Mouse (Mus musculus): ENCODE measurements around the gene Lbhd1.

Lbhd1 gene

GRCm38 (mm10) chr19:8911810-8912209 is 28.3 kb downstream of the Lbhd1 start:
- no peak for DNase-seq (ENCODE audit: low spot score in 2 of 2)

GRCm38 (mm10) chr19:8914212-8914611 is 30.7 kb downstream of the Lbhd1 start:
- no peak for DNase-seq (ENCODE audit: low spot score in 2 of 2)

- no peak for DNase-seq (ENCODE audit: low spot score in 2 of 2)
These were observed 35.5 kb downstream of the Lbhd1 start for GRCm38 (mm10) chr19:8919000-8919399.

DNA sequence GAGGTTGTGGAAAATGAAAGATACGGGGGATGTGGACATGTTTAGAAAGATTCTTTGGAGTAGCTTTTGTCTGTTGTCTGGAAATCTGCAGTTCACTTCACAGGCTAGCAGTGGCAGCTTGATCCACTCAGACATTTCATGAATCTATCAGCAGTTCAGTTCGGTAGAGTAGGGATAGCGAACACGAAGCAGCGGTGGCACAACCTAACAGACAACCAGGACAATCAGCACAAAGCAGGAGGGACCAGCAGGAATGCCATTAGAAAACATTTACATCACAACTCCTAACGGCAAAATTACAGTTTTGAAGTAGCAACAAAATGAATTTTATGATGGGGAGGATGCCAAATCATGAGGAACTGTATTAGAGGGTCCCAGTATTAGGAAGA is 36.1 kb downstream of the Lbhd1 start:
- DNase-seq (ENCODE audit: low spot score in 2 of 2), result no peak

- peak; percentile 89 to 92 for DNase-seq (ENCODE audit: low spot score in 2 of 2)
These were observed 36.7 kb downstream of the Lbhd1 start, which contains the start of gene B3gat3 for GRCm38 (mm10) chr19:8920073-8920736. TSS of gene B3gat3 (plus strand) at chr19:8920374.

DNA sequence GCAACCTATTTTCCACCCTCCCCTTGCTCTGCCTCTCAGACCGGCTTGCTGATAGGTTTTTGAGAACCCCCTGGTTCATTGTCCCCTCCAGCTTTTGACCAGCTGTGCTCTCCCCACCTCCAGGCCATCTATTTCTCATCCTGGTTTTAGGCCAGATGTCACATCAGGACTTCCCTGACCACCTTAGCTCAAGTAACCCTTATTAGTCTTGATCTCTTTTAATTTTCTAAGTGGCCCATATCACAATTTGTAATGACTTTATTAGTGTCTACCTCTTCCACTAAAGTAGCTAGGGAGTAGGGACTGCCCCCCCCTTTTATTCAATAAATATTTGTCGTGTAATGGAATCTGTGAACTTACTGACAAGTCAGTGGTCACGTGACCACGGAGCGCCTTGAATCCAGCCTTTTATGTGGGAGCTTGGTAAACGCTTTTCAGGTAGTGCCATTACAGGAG is 37.3 kb downstream of the Lbhd1 start:
- DNase-seq (ENCODE audit: low spot score in 2 of 2), result no peak

- DNase-seq (ENCODE audit: low spot score in 2 of 2), result no peak
These were observed 38.2 kb downstream of the Lbhd1 start for GRCm38 (mm10) chr19:8921741-8922140.

- DNase-seq (ENCODE audit: low spot score in 2 of 2), result no peak
These were observed 43.2 kb downstream of the Lbhd1 start for GRCm38 (mm10) chr19:8926766-8927165.

- no peak for DNase-seq (ENCODE audit: low spot score in 2 of 2)
These were observed 44.5 kb downstream of the Lbhd1 start for GRCm38 (mm10) chr19:8927891-8928525.

DNA sequence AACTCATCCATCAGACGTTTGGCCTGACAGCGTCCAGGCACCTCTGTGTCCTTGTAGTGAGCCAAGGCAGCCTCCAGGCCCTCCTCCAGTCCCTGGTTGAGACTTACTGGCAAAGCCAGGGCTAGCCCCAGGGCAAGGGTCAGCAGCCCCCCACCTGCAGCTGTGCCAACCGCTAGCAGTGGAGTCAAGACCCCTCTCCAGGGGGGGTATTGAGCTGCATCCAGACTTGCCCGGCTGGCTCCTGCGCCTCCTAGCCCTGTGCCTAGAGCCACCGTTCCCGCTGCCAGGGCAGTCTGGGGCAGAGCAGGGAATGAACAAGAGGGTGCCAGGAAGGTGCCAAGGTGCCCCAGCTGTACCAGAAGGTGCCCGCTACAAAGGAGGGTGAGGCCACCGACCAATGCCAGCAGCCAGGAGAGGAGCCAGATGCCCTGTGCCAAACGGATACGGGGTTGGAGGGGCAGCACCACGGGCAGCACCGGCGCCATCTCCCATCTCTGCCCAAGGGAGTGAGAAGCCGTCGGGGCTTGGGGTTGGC is 45.2 kb downstream of the Lbhd1 start:
- DNase-seq (ENCODE audit: low spot score in 2 of 2), result no peak

GRCm38 (mm10) chr19:8929224-8930088 is 45.9 kb downstream of the Lbhd1 start, which contains the start of the genes Rom1 and Eml3:
TSS of gene Rom1 (minus strand) at chr19:8929356.
TSS of gene Eml3 (plus strand) at chr19:8929552.
- peak in 1 of 2 experiments; percentile 47 for DNase-seq (ENCODE audit: low spot score in 2 of 2)

- DNase-seq (ENCODE audit: low spot score in 2 of 2), result no peak
These were observed 46.6 kb downstream of the Lbhd1 start for GRCm38 (mm10) chr19:8930117-8930516.

GRCm38 (mm10) chr19:8930771-8931170 is 47.2 kb downstream of the Lbhd1 start:
- DNase-seq (ENCODE audit: low spot score in 2 of 2), result no peak

GRCm38 (mm10) chr19:8936736-8937135 is 53.2 kb downstream of the Lbhd1 start:
- no peak for DNase-seq (ENCODE audit: low spot score in 2 of 2)

GRCm38 (mm10) chr19:8940526-8941133 is 57.1 kb downstream of the Lbhd1 start:
- no peak for DNase-seq (ENCODE audit: low spot score in 2 of 2)

DNA sequence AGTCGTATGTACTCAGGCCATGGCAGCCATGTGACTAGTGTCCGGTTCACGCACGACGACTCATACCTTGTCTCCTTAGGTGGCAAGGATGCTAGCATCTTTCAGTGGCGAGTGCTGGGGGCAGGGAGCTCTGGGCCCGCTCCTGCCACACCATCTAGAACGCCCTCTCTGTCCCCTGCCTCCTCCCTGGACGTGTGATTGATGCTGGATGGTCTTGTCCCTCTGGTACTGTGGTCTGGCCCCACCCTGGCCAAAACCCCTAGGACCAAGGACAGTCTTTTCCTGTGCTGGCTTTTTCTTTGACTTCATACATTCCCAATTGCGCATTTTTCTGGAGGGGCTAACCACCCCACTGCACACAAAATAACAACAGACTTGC is 57.6 kb downstream of the Lbhd1 start:
- DNase-seq (ENCODE audit: low spot score in 2 of 2), result no peak

DNA sequence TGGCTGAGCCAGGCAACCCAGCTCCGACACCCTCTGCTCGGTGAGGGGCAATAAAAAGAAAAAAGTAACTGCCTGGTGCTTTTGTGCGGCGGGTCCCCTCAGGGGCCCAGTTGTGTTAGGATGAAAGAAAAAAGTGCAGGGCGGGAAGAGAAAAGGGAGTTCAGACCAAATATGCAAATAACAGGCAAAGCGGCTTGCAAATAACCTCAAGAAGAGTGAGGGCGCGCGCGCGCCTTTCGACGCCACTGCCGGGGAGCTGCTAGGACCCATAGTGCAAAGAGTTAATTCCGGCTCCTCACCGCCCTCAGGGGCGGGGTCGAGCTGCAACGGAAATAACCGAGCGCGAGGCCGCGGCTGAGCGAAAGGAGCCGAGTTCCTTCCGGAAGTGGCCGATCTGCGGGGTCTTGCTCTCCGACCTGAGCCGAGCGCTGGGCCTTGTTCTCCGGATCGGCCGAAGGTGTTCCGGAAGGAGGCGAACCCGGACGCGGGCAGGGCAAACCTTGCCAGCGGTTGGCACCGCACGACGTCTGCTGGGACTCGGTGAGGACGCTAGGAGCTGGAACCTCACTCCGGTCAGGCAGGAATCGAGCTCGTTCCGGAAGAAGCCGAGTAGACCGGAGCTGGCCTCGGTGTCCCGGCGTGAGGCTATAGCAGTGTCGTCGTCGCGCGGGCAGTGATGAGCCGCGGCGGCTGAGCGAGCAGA is 58.1 kb downstream of the Lbhd1 start, which contains the start of gene Mta2:
Gene Mta2, plus strand, starts transcription at position 361 of the 703 bp plus-strand sequence.
- peak; percentile 91 to 93 for DNase-seq (ENCODE audit: low spot score in 2 of 2)

Data from frontal cortex, postnatal 25 days (tissue).